Mouse (Mus musculus) ES-Bruce4 (cell line): Measurements from ENCODE around the gene Wdr75. TPM values are rescaled to one million over a fixed set of nuclear protein-coding genes. Genes with fewer than 3 reads are reported as not detected.

ENCODE experiments used
- H3K27ac ChIP-seq: 2 replicates; pipeline ENCODE4 v1.5.1; 2012; ENCODE audit warnings: low read length, inconsistent platforms; ENCODE audit not compliant: insufficient read depth
- H3K27me3 ChIP-seq: 2 replicates; pipeline ENCODE4 v1.6.1; 2012; ENCODE audit warnings: mild to moderate bottlenecking, low read length, inconsistent platforms; ENCODE audit not compliant: control insufficient read depth, poor library complexity, insufficient read depth, severe bottlenecking
- H3K36me3 ChIP-seq: 2 replicates; pipeline ENCODE4 v1.6.1; 2012; ENCODE audit warnings: inconsistent platforms, mild to moderate bottlenecking, low read length, moderate library complexity; ENCODE audit not compliant: control insufficient read depth, poor library complexity, insufficient read depth, severe bottlenecking
- H3K4me1 ChIP-seq: one replicate; pipeline ENCODE4 v1.8.1; 2011; ENCODE audit warnings: low read length; ENCODE audit not compliant: control insufficient read depth, insufficient read depth
- H3K4me3 ChIP-seq: 2 replicates; pipeline ENCODE4 v1.5.1; 2011; ENCODE audit warnings: low read depth, mild to moderate bottlenecking, low read length
- H3K9ac ChIP-seq: 2 replicates; pipeline ENCODE4 v1.6.1; 2012; ENCODE audit warnings: low read depth, mild to moderate bottlenecking, inconsistent platforms; ENCODE audit not compliant: poor library complexity, severe bottlenecking
- H3K9me3 ChIP-seq: replicated peaks from 2 replicates; pipeline ENCODE4 v1.6.1; 2012; ENCODE audit warnings: mild to moderate bottlenecking, low read length, inconsistent platforms; ENCODE audit not compliant: control insufficient read depth, poor library complexity, insufficient read depth, severe bottlenecking
- CTCF ChIP-seq: IDR thresholded peaks from one replicate; pipeline ENCODE4 v1.8.1; 2011; ENCODE audit warnings: low read depth, low read length
- EP300 ChIP-seq: IDR thresholded peaks from 2 replicates; pipeline ENCODE4 v1.6.1; 2011; ENCODE audit warnings: low read depth, low read length; ENCODE audit not compliant: insufficient read depth
- POLR2A ChIP-seq: IDR thresholded peaks from one replicate; pipeline ENCODE4 v1.8.1; 2011; ENCODE audit warnings: low read length; ENCODE audit not compliant: insufficient read depth
- polyA plus RNA-seq: library from polyadenylated mRNA; stranded (reverse); fragments of >200 nt; gene quantifications from 2 replicates; pipeline ENCODE4 v1.2.4, GENCODE M21; 2011; ENCODE audit warnings: low read depth; ENCODE audit not compliant: missing spikeins, insufficient read depth, insufficient read length

Wdr75 gene
- polyA plus RNA-seq, 1 experiment: 181 TPM

DNA sequence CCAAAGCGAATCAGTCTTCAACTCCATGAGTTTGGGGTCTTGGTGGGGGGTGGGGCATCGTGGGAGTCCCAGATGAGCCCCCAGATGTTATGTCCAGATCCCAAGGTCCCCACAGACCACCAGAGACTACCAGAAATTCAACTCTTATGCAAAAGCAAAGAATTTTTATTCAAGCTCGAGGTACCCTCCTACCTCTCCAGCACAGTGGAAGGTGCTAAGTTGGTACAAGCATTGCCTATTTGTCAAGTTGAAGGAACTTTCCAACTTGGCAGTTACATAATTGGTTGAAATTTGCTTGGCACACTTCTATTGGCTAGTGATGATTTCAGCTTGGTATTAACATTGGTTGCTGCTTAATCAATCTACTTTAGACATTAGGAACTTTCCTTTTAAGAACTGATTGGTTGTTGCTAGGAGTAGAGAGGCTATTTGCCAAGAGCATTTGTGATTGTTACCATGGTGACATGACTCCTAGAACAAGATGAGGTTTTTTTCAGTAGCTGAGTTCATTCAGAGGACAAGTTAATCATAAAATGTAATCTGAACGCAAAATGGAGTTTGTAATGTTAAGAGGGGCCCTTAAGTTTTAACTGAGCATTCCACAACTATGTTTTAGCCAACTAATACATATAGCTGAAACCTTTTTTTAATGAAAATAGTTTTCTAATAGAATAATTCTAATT, 14.2 kb upstream of the Wdr75 start:
- H3K4me1 ChIP-seq: no peaks in the 10 kb centered on the region
- H3K4me3 ChIP-seq: no peak overlapping the region
- H3K27me3 ChIP-seq: no peaks in the 10 kb centered on the region
- no peak overlapping the region for H3K9ac ChIP-seq
- no peak overlapping the region for H3K27ac ChIP-seq
- no peaks in the 10 kb centered on the region for H3K36me3 ChIP-seq
- no peak for TF ChIP-seq POLR2A
- TF ChIP-seq CTCF: no peak
- no peak for TF ChIP-seq EP300
- H3K9me3 ChIP-seq: no peaks in the 10 kb centered on the region

GRCm38 (mm10) chr1:45816889-45817288, 21.9 kb downstream of the Wdr75 start:
- no peak overlapping the region for H3K4me3 ChIP-seq
- TF ChIP-seq CTCF (no peak), EP300 (no peak), POLR2A (no peak)
- H3K9me3 ChIP-seq: no peaks in the 10 kb centered on the region
- no peaks in the 10 kb centered on the region for H3K4me1 ChIP-seq
- H3K36me3 ChIP-seq: peaks cover 64% of the 10 kb centered on the region
- H3K27me3 ChIP-seq: no peaks in the 10 kb centered on the region
- H3K27ac ChIP-seq: no peak overlapping the region
- no peak overlapping the region for H3K9ac ChIP-seq

GRCm38 (mm10) chr1:45818564-45818963, 23.6 kb downstream of the Wdr75 start:
- Histone ChIP-seq H3K9me3 (no peaks in the 10 kb centered on the region), H3K36me3 (peaks cover 63% of the 10 kb centered on the region), H3K4me1 (no peaks in the 10 kb centered on the region), H3K27ac (no peak overlapping the region), H3K9ac (no peak overlapping the region), H3K27me3 (no peaks in the 10 kb centered on the region), H3K4me3 (no peak overlapping the region)
- TF ChIP-seq POLR2A (no peak), EP300 (no peak), CTCF (no peak)

DNA sequence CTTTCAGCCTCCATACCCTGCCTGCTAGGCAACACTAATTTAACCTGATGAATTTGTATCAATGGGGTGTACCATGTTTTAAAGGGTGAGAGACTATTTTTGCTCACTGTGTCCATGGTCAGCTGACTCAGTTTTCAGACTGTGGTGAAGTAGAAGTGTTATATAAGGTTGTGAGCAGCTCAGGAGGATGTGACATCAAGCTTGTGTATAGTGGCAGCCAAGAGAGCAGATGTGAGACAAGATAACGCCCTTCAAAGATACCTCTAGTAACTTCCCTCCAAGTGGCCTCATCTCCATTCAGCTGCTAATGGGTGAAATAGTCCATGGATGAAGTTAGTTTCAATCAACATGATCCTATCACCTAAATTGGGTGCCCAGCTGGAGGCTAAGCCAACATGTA, 29.5 kb downstream of the Wdr75 start:
- Histone ChIP-seq H3K27me3 (no peaks in the 10 kb centered on the region), H3K4me1 (no peaks in the 10 kb centered on the region), H3K36me3 (peaks cover 40% of the 10 kb centered on the region), H3K9me3 (no peaks in the 10 kb centered on the region), H3K4me3 (no peak overlapping the region), H3K27ac (no peak overlapping the region), H3K9ac (no peak overlapping the region)
- TF ChIP-seq EP300 (no peak), POLR2A (no peak), CTCF (no peak)

- Histone ChIP-seq H3K36me3 (peaks cover 35% of the 10 kb centered on the region), H3K9me3 (no peaks in the 10 kb centered on the region), H3K27me3 (no peaks in the 10 kb centered on the region), H3K4me1 (no peaks in the 10 kb centered on the region), H3K9ac (no peak overlapping the region), H3K4me3 (no peak overlapping the region), H3K27ac (no peak overlapping the region)
- TF ChIP-seq CTCF (no peak), POLR2A (no peak), EP300 (no peak)
These were observed 30.2 kb downstream of the Wdr75 start for GRCm38 (mm10) chr1:45825140-45825539.

DNA sequence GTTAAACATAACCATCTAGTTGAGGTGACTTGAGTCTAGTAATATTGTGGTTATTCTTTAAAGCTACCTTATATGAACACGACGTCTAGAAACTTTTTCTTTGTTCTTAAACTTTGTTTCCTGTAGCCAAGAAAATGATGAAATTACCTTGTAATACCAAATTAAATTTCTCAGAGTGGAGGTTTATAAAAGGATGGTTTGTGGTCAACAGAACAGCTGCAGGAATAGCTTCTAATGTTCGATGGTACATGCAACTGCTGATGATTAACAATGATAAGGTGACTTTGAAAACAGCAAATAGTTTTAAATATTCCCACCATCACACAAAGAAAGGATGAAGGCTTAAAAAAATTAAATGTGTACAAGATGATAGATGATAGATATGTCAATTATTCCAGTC, 30.7 kb downstream of the Wdr75 start:
- Histone ChIP-seq H3K4me1 (no peaks in the 10 kb centered on the region), H3K9ac (no peak overlapping the region), H3K9me3 (no peaks in the 10 kb centered on the region), H3K4me3 (no peak overlapping the region), H3K36me3 (peaks cover 32% of the 10 kb centered on the region), H3K27ac (no peak overlapping the region), H3K27me3 (no peaks in the 10 kb centered on the region)
- TF ChIP-seq EP300: no peak
- TF ChIP-seq CTCF: no peak
- no peak for TF ChIP-seq POLR2A
